Mouse (Mus musculus) cerebellum, adult 18-20 months (tissue): ENCODE results near the gene Traf3.

Source experiments
- DNase-seq, 2 experiments: peaks; one replicate each; pipeline ENCODE4 v3.0.0; 2021

The Traf3 gene

GRCm38 (mm10) chr12:111153946-111154345, 12.2 kb upstream of the Traf3 start:
- no peak for DNase-seq

GRCm38 (mm10) chr12:111154641-111155040, 11.5 kb upstream of the Traf3 start:
- no peak for DNase-seq

GRCm38 (mm10) chr12:111155756-111156155, 10.4 kb upstream of the Traf3 start:
- DNase-seq = no peak

GRCm38 (mm10) chr12:111159659-111160428, 6.3 kb upstream of the Traf3 start:
- no peak for DNase-seq

GRCm38 (mm10) chr12:111160871-111161270, 5.3 kb upstream of the Traf3 start:
- DNase-seq = no peak

GRCm38 (mm10) chr12:111161943-111162311, 4.2 kb upstream of the Traf3 start:
- DNase-seq = no peak

GRCm38 (mm10) chr12:111162312-111163061, 3.7 kb upstream of the Traf3 start:
- no peak for DNase-seq

- DNase-seq = peak; percentile 84 to 93
Measured at GRCm38 (mm10) chr12:111164310-111164751, 1.8 kb upstream of the Traf3 start.

GRCm38 (mm10) chr12:111165146-111165812, 891 bp upstream of the Traf3 start:
- DNase-seq = peak; percentile 61 to 64

- DNase-seq = peak; percentile 29 to 55
Measured at GRCm38 (mm10) chr12:111166681-111167289, 615 bp downstream of the Traf3 start.

GRCm38 (mm10) chr12:111168891-111169290, 2.7 kb downstream of the Traf3 start:
- peak; percentile 21 to 44 for DNase-seq

GRCm38 (mm10) chr12:111178772-111179171, 12.6 kb downstream of the Traf3 start:
- no peak for DNase-seq

- no peak for DNase-seq
Measured at GRCm38 (mm10) chr12:111181848-111182247, 15.7 kb downstream of the Traf3 start.

- DNase-seq = no peak
Measured at GRCm38 (mm10) chr12:111182378-111182777, 16.2 kb downstream of the Traf3 start.

- no peak for DNase-seq
Measured at GRCm38 (mm10) chr12:111184476-111184875, 18.3 kb downstream of the Traf3 start, which contains the start of gene 4930595D18Rik. Gene 4930595D18Rik (minus strand): TSS chr12:111184491.

- no peak for DNase-seq
Measured at GRCm38 (mm10) chr12:111186986-111187385, 20.8 kb downstream of the Traf3 start.

GRCm38 (mm10) chr12:111188295-111188694, 22.1 kb downstream of the Traf3 start:
- DNase-seq = no peak

GRCm38 (mm10) chr12:111190355-111190754, 24.2 kb downstream of the Traf3 start:
- no peak for DNase-seq

- no peak for DNase-seq
Measured at GRCm38 (mm10) chr12:111190891-111191290, 24.7 kb downstream of the Traf3 start.

- DNase-seq = no peak
Measured at GRCm38 (mm10) chr12:111192777-111193176, 26.6 kb downstream of the Traf3 start.

GRCm38 (mm10) chr12:111193331-111193730, 27.2 kb downstream of the Traf3 start:
- DNase-seq = peak; percentile 28 to 49

GRCm38 (mm10) chr12:111196548-111196947, 30.4 kb downstream of the Traf3 start:
- no peak for DNase-seq

- no peak for DNase-seq
Measured at GRCm38 (mm10) chr12:111203076-111203475, 36.9 kb downstream of the Traf3 start.
